Mouse (Mus musculus) brain, adult 2 months (tissue): ENCODE measurements around the gene Adgrg1.

Experiments used
- DNase-seq: peaks from one replicate; pipeline ENCODE4 v3.0.0; 2011; ENCODE audit warnings: low read depth, low spot score

The Adgrg1 gene

GRCm38 (mm10) chr8:94976651-94977417 is 2.3 kb downstream of the Adgrg1 start:
- DNase-seq = no peak

GRCm38 (mm10) chr8:94978131-94978530 is 3.6 kb downstream of the Adgrg1 start:
- peak; percentile 42 for DNase-seq

GRCm38 (mm10) chr8:94978593-94979319 is 4.2 kb downstream of the Adgrg1 start:
- no peak for DNase-seq

DNA sequence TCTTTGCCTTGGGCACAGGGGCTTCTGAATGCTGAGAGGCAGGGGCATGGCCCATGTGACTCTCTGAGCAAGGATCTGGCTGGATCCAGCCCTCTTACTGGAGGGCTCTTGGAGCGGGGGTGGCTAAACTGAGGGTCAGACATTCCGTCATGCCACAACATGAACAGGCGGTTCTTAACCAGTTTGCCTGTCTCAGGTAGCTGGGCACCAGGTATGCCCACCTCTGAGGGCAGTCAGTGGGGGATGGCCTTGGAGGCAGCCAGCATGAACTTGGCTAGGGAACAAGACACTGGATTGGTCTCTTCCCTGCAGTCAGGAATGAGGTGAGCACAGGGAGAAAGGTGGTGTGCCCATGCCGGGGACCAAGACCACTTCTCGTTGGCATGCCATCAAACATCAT is 5.6 kb downstream of the Adgrg1 start:
- no peak for DNase-seq

- DNase-seq = no peak
Observed at GRCm38 (mm10) chr8:94980976-94981375, 6.4 kb downstream of the Adgrg1 start.

DNA sequence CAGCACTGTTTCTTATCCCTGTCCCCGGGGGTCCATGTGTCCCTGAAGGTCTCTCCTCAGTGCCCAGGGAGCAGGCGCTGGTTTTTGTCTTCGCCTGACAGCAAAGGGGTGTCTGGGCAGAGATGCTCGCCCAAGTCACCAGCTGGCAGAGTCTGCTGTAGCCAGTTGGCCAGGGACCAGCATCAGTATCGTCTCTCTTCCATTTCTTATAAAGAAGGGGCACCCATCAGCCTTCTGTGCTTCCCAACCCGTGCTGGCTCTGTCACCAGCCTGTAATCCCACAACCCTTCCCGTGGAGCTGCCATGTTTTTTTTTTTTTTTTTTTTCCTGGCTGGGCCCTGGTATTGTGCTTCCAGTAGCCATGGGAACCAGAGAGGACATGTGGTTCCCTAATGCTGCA is 7.3 kb downstream of the Adgrg1 start:
- peak; percentile 40 for DNase-seq

DNA sequence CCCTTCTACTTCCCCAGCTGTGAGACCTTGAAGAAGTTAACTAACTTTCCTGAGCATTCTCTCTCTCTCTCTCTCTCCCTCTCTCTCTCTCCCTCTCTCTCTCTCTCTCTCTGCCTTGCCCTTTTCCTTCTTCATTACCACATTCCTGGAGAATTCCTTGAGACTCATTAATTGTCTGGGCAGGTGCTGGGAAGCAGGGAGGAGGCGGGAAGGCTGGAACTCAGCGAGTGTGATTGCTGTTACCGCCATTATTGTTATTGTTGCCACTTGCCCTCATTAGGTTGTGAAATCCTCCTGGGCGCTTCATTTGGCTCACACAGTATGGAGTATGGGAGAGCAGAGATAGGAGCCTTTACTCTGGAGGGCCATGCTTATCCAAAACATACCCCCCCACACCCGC is 8.6 kb downstream of the Adgrg1 start:
- DNase-seq = no peak

- peak; percentile 91 for DNase-seq
Observed at GRCm38 (mm10) chr8:94983881-94984516, 9.4 kb downstream of the Adgrg1 start.

DNA sequence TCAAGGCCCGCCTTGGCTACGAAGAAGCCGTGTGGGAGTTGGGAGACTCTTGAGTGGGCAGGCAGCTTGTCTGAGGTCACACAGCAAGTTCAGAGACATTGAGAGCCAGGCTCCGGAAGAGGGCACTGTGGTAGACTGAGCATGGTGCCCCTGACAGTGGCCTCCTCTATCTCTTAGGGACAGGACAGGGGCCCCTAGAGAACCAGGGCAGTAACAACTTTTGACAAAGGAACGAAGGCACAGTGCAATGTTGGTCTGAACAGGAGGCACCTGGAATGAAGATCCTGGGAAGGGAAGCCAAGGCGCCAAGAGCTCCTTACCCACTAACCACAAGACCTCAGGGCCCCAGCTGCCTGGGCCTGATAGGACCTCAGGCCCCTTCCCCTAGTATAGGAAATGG is 10.5 kb downstream of the Adgrg1 start:
- DNase-seq = peak; percentile 55

DNA sequence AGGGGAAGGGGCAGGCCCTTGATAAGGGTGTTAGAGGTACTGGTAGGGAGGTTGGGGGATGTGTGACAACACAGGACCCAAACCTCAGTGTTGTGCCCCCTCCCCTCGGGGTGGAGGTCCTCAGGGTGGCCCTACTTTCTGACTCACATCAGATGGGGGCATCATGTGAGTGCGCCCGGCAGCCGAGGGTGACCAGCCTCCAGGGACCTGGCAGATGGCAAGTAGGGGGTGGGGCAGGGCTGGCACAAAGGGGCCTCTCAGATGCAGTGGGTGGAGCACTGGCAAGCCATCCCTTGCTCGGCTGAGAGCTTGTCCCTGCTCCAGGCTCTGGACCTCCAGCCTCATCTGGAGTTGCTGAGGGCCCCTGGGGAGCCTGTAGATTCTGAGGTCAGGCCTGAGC is 12.1 kb downstream of the Adgrg1 start:
- DNase-seq = peak; percentile 81

- no peak for DNase-seq
Observed at GRCm38 (mm10) chr8:94987553-94987952, 13.0 kb downstream of the Adgrg1 start.

- DNase-seq = no peak
Observed at GRCm38 (mm10) chr8:94988619-94989018, 14.1 kb downstream of the Adgrg1 start.

GRCm38 (mm10) chr8:94989711-94990110 is 15.2 kb downstream of the Adgrg1 start:
- DNase-seq = peak; percentile 72

GRCm38 (mm10) chr8:94990598-94991453 is 16.3 kb downstream of the Adgrg1 start:
- no peak for DNase-seq

- no peak for DNase-seq
Observed at GRCm38 (mm10) chr8:94991454-94991994, 17.0 kb downstream of the Adgrg1 start.

DNA sequence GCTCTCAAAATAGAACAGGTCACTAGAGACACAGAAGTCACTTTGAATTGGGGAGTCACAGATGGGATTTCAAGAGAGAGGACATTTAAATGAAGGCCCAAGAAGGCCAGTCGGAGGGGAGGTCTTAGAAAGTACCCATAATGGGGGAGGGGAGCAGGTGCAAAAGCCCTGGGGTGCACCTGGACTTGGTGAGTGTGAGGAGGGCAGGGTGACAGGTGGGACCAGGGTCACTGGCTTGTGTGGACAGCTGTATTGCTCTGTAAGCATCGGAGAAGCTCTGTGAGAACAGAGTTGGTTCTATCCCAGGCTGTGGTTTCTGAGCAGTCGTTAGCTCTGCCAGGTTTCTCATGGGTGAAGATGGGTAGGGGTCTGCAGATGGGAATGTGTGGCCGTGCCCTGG is 17.5 kb downstream of the Adgrg1 start:
- DNase-seq = no peak

GRCm38 (mm10) chr8:94992534-94992933 is 18.0 kb downstream of the Adgrg1 start:
- peak; percentile 78 for DNase-seq

GRCm38 (mm10) chr8:94992996-94993724 is 18.6 kb downstream of the Adgrg1 start:
- no peak for DNase-seq

DNA sequence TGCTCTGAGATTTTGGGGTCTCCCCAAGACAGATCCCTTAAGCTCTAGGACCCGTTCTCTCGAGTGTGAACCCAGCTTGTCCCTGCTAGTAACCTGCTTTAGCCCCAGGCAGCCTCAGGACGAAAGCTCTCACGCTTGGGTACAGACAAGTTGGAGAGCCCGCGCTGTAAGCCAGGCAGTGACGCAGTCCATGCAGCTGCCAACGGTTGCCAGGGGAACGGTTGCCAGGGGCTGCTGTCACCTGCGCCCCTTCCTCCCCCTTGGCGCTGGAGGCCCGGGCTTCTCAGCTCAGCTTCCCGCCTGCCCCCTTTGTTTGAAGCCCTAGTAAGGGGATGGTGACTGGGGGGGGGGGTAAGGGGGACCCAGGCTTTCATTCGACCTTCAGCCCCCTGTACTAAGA is 19.5 kb downstream of the Adgrg1 start:
- peak; percentile 86 for DNase-seq

- DNase-seq = no peak
Observed at GRCm38 (mm10) chr8:94994510-94994909, 20.0 kb downstream of the Adgrg1 start.
